Mouse (Mus musculus) kidney, postnatal 10 days (tissue): ENCODE measurements at regions not wholly inside any gene's neighbourhood (a gene's known extent, or its start where the extent isn't known, plus 50 kb on each side); places are given as distances from the start of the nearest gene placed in this dataset.

Source experiments
- DNase-seq: peaks from one replicate; pipeline ENCODE4 v3.0.0; 2021; ENCODE audit warnings: mixed read lengths

GRCm38 (mm10) chr5:90164434-90164833 is 59.4 kb downstream of the Cox18 start:
- DNase-seq: peak; percentile 31

- DNase-seq: no peak
Measured at GRCm38 (mm10) chr5:90163033-90163859, 60.6 kb downstream of the Cox18 start.

GRCm38 (mm10) chr5:90160281-90160680 is 63.5 kb downstream of the Cox18 start:
- DNase-seq: no peak

GRCm38 (mm10) chr5:90156522-90156921 is 67.3 kb downstream of the Cox18 start:
- no peak for DNase-seq

GRCm38 (mm10) chr5:90149611-90150532 is 73.9 kb downstream of the Cox18 start:
- peak; percentile 15 for DNase-seq

- DNase-seq: no peak
Measured at GRCm38 (mm10) chr5:90135971-90136370, 87.8 kb downstream of the Cox18 start.

- DNase-seq: no peak
Measured at GRCm38 (mm10) chr5:90107036-90107435, 116.8 kb downstream of the Cox18 start.

GRCm38 (mm10) chr5:90104672-90105071 is 119.1 kb downstream of the Cox18 start:
- DNase-seq: no peak

GRCm38 (mm10) chr5:90088541-90088940 is 135.3 kb downstream of the Cox18 start:
- DNase-seq: no peak

GRCm38 (mm10) chr5:90086491-90086890 is 137.3 kb downstream of the Cox18 start:
- DNase-seq: no peak

GRCm38 (mm10) chr5:90077025-90077536 is 146.7 kb downstream of the Cox18 start:
- DNase-seq: no peak

GRCm38 (mm10) chr5:90075629-90076349 is 148.0 kb downstream of the Cox18 start:
- DNase-seq: peak; percentile 14

- DNase-seq: no peak
Measured at GRCm38 (mm10) chr5:90071806-90072205, 152.0 kb downstream of the Cox18 start.

GRCm38 (mm10) chr5:90068601-90069000 is 155.2 kb downstream of the Cox18 start:
- no peak for DNase-seq

GRCm38 (mm10) chr5:90067817-90068216 is 156.0 kb downstream of the Cox18 start:
- no peak for DNase-seq

- DNase-seq: no peak
Measured at GRCm38 (mm10) chr5:90065884-90066615, 157.8 kb downstream of the Cox18 start.

GRCm38 (mm10) chr5:90055686-90056085 is 168.1 kb downstream of the Cox18 start:
- DNase-seq: peak; percentile 15

- DNase-seq: no peak
Measured at GRCm38 (mm10) chr5:90052516-90052915, 169.4 kb upstream of the Adamts3 start.

GRCm38 (mm10) chr5:90049856-90050255 is 166.7 kb upstream of the Adamts3 start:
- no peak for DNase-seq

GRCm38 (mm10) chr5:90042781-90043180 is 159.6 kb upstream of the Adamts3 start:
- no peak for DNase-seq

GRCm38 (mm10) chr5:90033103-90033502 is 150.0 kb upstream of the Adamts3 start:
- DNase-seq: no peak

GRCm38 (mm10) chr5:90030737-90031136 is 147.6 kb upstream of the Adamts3 start:
- DNase-seq: no peak
